Mouse (Mus musculus) liver, embryonic 16.5 days (tissue): Measurements from ENCODE around the gene Gata1. TPM values are rescaled to one million over a fixed set of nuclear protein-coding genes. Genes with fewer than 3 reads are reported as not detected.

Experiments used
- ATAC-seq: fragments of 200-750 bp; cut with Nextera tagmentation; 2 replicates; pipeline ENCODE4 v1.8.0; 2017; ENCODE audit warnings: low read depth, mild to moderate bottlenecking, moderate number of reproducible peaks, moderate library complexity
- H3K27ac ChIP-seq: fragments of 300-500 bp; sonication (generic); 2 replicates; pipeline ENCODE4 v1.5.1; 2014; ENCODE audit warnings: mild to moderate bottlenecking, low read length
- H3K27me3 ChIP-seq: fragments of 300-500 bp; sonication (generic); 2 replicates; pipeline ENCODE4 v1.6.1; 2014; ENCODE audit warnings: low read depth, low read length, mixed read lengths; ENCODE audit not compliant: control insufficient read depth, insufficient read depth
- H3K36me3 ChIP-seq: fragments of 300-500 bp; sonication (generic); 2 replicates; pipeline ENCODE4 v1.6.1; 2014; ENCODE audit warnings: mild to moderate bottlenecking; ENCODE audit not compliant: control insufficient read depth, insufficient read depth
- H3K4me1 ChIP-seq: fragments of 300-500 bp; sonication (generic); 2 replicates; pipeline ENCODE4 v1.6.1; 2014; ENCODE audit warnings: low read depth, low read length, mixed read lengths; ENCODE audit not compliant: control insufficient read depth
- H3K4me2 ChIP-seq: fragments of 300-500 bp; sonication (generic); 2 replicates; pipeline ENCODE4 v1.6.1; 2014; ENCODE audit warnings: low read depth, low read length, mixed read lengths
- H3K4me3 ChIP-seq: fragments of 300-500 bp; sonication (generic); 2 replicates; pipeline ENCODE4 v1.5.1; 2014; ENCODE audit warnings: low read depth, mild to moderate bottlenecking, low read length
- H3K9ac ChIP-seq: fragments of 300-500 bp; sonication (generic); 2 replicates; pipeline ENCODE4 v1.6.1; 2014; ENCODE audit warnings: low read depth, low read length
- H3K9me3 ChIP-seq: fragments of 300-500 bp; sonication (generic); replicated peaks from 2 replicates; pipeline ENCODE4 v1.6.1; 2016; ENCODE audit warnings: low read length; ENCODE audit not compliant: control insufficient read depth
- WGBS: fragments of 180-500 bp; shearing (Covaris S2); extraction: QIAGEN DNeasy Blood & Tissue Kit; methylation state at CpG from one replicate; pipeline ENCODE4 v1.1.7; 2014; ENCODE audit not compliant: insufficient replicate concordance; 5-methylcytosine and 5-hydroxymethylcytosine counted together
- polyA plus RNA-seq: library from polyadenylated mRNA; unstranded; fragments of >200 nt; fragmentation: Nextera tagmentation; extraction: Ambion mirVana; gene quantifications from 2 replicates; pipeline ENCODE4 v1.2.1, GENCODE M21; 2015

The Gata1 gene
- polyA plus RNA-seq, 1 experiment from 2014 or later = 107 TPM

GRCm38 (mm10) chrX:7968899-7969298 lies 9.0 kb downstream of the Gata1 start:
- WGBS = 47% methylated on average over 3 of the region's 3 CpGs
- Histone ChIP-seq H3K9me3 (no peaks in the 10 kb centered on the region), H3K27ac (peak overlapping the region; percentile 92), H3K4me2 (peak overlapping the region; percentile 65), H3K36me3 (no peaks in the 10 kb centered on the region), H3K9ac (peak overlapping the region; percentile 60), H3K4me1 (peaks cover 30% of the 10 kb centered on the region), H3K4me3 (peak overlapping the region; percentile 51), H3K27me3 (no peaks in the 10 kb centered on the region)
- ATAC-seq = no peak

- Histone ChIP-seq H3K4me1 (peaks cover 31% of the 10 kb centered on the region), H3K4me3 (peak overlapping the region; percentile 74), H3K9ac (peak overlapping the region; percentile 70), H3K27me3 (no peaks in the 10 kb centered on the region), H3K36me3 (no peaks in the 10 kb centered on the region), H3K9me3 (no peaks in the 10 kb centered on the region), H3K27ac (peak overlapping the region; percentile 89), H3K4me2 (peak overlapping the region; percentile 65)
- ATAC-seq = peak; percentile 77
- whole genome bisulfite sequencing = 31% methylated on average over 8 of the region's 8 CpGs
These were observed 9.6 kb downstream of the Gata1 start for GRCm38 (mm10) chrX:7968226-7968625.

GRCm38 (mm10) chrX:7967596-7968201 lies 10.2 kb downstream of the Gata1 start:
- peak; percentile 80 for ATAC-seq
- Histone ChIP-seq H3K9me3 (no peaks in the 10 kb centered on the region), H3K4me2 (peak overlapping the region; percentile 65), H3K4me3 (peak overlapping the region; percentile 74), H3K27ac (peak overlapping the region; percentile 89), H3K27me3 (no peaks in the 10 kb centered on the region), H3K9ac (peak overlapping the region; percentile 79), H3K36me3 (peaks cover 3% of the 10 kb centered on the region), H3K4me1 (peaks cover 31% of the 10 kb centered on the region)
- 36% methylated on average over 8 of the region's 9 CpGs for WGBS

GRCm38 (mm10) chrX:7966161-7966560 lies 11.7 kb downstream of the Gata1 start:
- Histone ChIP-seq H3K27ac (peak overlapping the region; percentile 88), H3K27me3 (no peaks in the 10 kb centered on the region), H3K9ac (peak overlapping the region; percentile 79), H3K4me2 (peak overlapping the region; percentile 65; the same call in 1 of the 2 replicates), H3K36me3 (peaks cover 14% of the 10 kb centered on the region), H3K4me3 (peak overlapping the region; percentile 74), H3K9me3 (no peaks in the 10 kb centered on the region), H3K4me1 (peaks cover 22% of the 10 kb centered on the region)
- WGBS = 24% methylated on average over 4 of the region's 4 CpGs
- peak; percentile 24; the same call in 1 of the 2 replicates for ATAC-seq

- H3K4me2 ChIP-seq = peak overlapping the region; percentile 65
- no peaks in the 10 kb centered on the region for H3K9me3 ChIP-seq
- peak overlapping the region; percentile 74 for H3K4me3 ChIP-seq
- H3K9ac ChIP-seq = peak overlapping the region; percentile 45
- H3K27ac ChIP-seq = peak overlapping the region; percentile 66
- H3K36me3 ChIP-seq = peaks cover 26% of the 10 kb centered on the region
- 18% methylated on average over 7 of the region's 7 CpGs for WGBS
- no peak for ATAC-seq
- H3K27me3 ChIP-seq = no peaks in the 10 kb centered on the region
- peaks cover 6% of the 10 kb centered on the region; the same call in 1 of the 2 replicates for H3K4me1 ChIP-seq
These were observed 13.8 kb downstream of the Gata1 start for GRCm38 (mm10) chrX:7963829-7964626.

GRCm38 (mm10) chrX:7958868-7959267 lies 19.0 kb downstream of the Gata1 start:
- no peak for ATAC-seq
- Histone ChIP-seq H3K27me3 (no peaks in the 10 kb centered on the region), H3K9me3 (no peaks in the 10 kb centered on the region), H3K4me3 (no peak overlapping the region), H3K9ac (no peak overlapping the region), H3K4me1 (peaks cover under 1% of the 10 kb centered on the region; the same call in 1 of the 2 replicates), H3K27ac (no peak overlapping the region), H3K4me2 (no peak overlapping the region), H3K36me3 (peaks cover 38% of the 10 kb centered on the region)
- 80% methylated on average over 9 of the region's 9 CpGs for whole genome bisulfite sequencing

GRCm38 (mm10) chrX:7950091-7950490 lies 27.8 kb downstream of the Gata1 start:
- H3K4me2 ChIP-seq = no peak overlapping the region
- H3K4me1 ChIP-seq = peaks cover 5% of the 10 kb centered on the region
- WGBS = 81% methylated on average over 7 of the region's 7 CpGs
- H3K36me3 ChIP-seq = no peaks in the 10 kb centered on the region
- ATAC-seq = no peak
- H3K9me3 ChIP-seq = no peaks in the 10 kb centered on the region
- H3K27me3 ChIP-seq = no peaks in the 10 kb centered on the region
- H3K9ac ChIP-seq = no peak overlapping the region
- no peak overlapping the region for H3K27ac ChIP-seq
- no peak overlapping the region for H3K4me3 ChIP-seq

GRCm38 (mm10) chrX:7947900-7948492 lies 29.9 kb downstream of the Gata1 start:
- Histone ChIP-seq H3K27me3 (no peaks in the 10 kb centered on the region), H3K4me1 (peaks cover 5% of the 10 kb centered on the region), H3K36me3 (no peaks in the 10 kb centered on the region), H3K9me3 (no peaks in the 10 kb centered on the region), H3K9ac (peak overlapping the region; percentile 8; the same call in 1 of the 2 replicates), H3K4me2 (peak overlapping the region; percentile 74), H3K4me3 (peak overlapping the region; percentile 68), H3K27ac (no peak overlapping the region)
- 20% methylated on average over 38 of the region's 38 CpGs for WGBS
- ATAC-seq = peak; percentile 98
